Mouse (Mus musculus) CH12.LX (cell line): ENCODE results near the gene Snrpd3. TPM values are rescaled to one million over a fixed set of nuclear protein-coding genes. Genes with fewer than 3 reads are reported as not detected.

Experiments
- DNase-seq: peaks from one replicate; pipeline ENCODE4 v3.0.0-alpha.2; 2013; ENCODE audit errors: extremely low read depth
- H3K27ac ChIP-seq: 2 replicates; pipeline ENCODE4 v1.5.1; 2012; ENCODE audit warnings: low read depth, mild to moderate bottlenecking, control low read depth, moderate library complexity; ENCODE audit not compliant: insufficient read depth
- H3K27me3 ChIP-seq: replicated peaks from 2 replicates; pipeline ENCODE3; 2012; ENCODE audit warnings: inconsistent platforms
- H3K36me3 ChIP-seq, 2 experiments: replicated peaks in 1 of 2; 2 replicates each; pipeline versions ENCODE3 to v1.6.1; 2012; ENCODE audit warnings: inconsistent platforms in 1 of 2, low read length in 1 of 2, mild to moderate bottlenecking in 1 of 2, mixed read lengths in 1 of 2, moderate library complexity in 1 of 2; ENCODE audit not compliant: control insufficient read depth in 1 of 2, insufficient read depth in 1 of 2
- H3K4me1 ChIP-seq, 2 experiments: 2 replicates each; pipeline ENCODE4 v1.6.1; 2012; ENCODE audit warnings: inconsistent platforms in 1 of 2, moderate library complexity in 1 of 2; ENCODE audit not compliant: insufficient read depth in 2 of 2, control insufficient read depth in 1 of 2
- H3K4me2 ChIP-seq: 2 replicates; pipeline ENCODE4 v1.6.1; 2012; ENCODE audit warnings: low read depth, mild to moderate bottlenecking, control low read depth; ENCODE audit not compliant: poor library complexity, insufficient read depth, severe bottlenecking
- H3K4me3 ChIP-seq, 3 experiments: fragments of 150-350 bp in 1 of 3; sonication (generic) in 1 of 3; replicated peaks in 1 of 3; 2 replicates each; pipeline versions ENCODE3 to v1.5.1; 2011 to 2012; ENCODE audit warnings: low read depth in 2 of 3, low read length in 2 of 3, mild to moderate bottlenecking in 2 of 3, moderate library complexity in 2 of 3, control low read depth in 1 of 3, improper control_type of control experiment in 1 of 3, inconsistent platforms in 1 of 3, mixed read lengths in 1 of 3; ENCODE audit not compliant: poor library complexity in 1 of 3
- H3K79me2 ChIP-seq: replicated peaks from 2 replicates; pipeline ENCODE4 v1.6.1; 2012; ENCODE audit warnings: mild to moderate bottlenecking, moderate library complexity; ENCODE audit not compliant: control insufficient read depth, poor library complexity, insufficient read depth, severe bottlenecking; ENCODE audit errors: extremely low read depth
- H3K9ac ChIP-seq: 2 replicates; pipeline ENCODE4 v1.6.1; 2012; ENCODE audit warnings: low read depth, mild to moderate bottlenecking, control low read depth, moderate library complexity; ENCODE audit not compliant: insufficient read depth
- H3K9me3 ChIP-seq: replicated peaks from 2 replicates; pipeline ENCODE3; 2012; ENCODE audit warnings: low read length, inconsistent platforms, mixed read lengths
- BHLHE40 ChIP-seq: IDR thresholded peaks from 2 replicates; pipeline ENCODE4 v1.6.1; 2011; ENCODE audit warnings: mild to moderate bottlenecking, low read depth, low read length, improper control_type of control experiment
- CHD1 ChIP-seq: IDR thresholded peaks from 2 replicates; pipeline ENCODE4 v1.6.1; 2012; ENCODE audit warnings: low read depth, low read length, improper control_type of control experiment, inconsistent platforms
- CHD2 ChIP-seq: IDR thresholded peaks from 2 replicates; pipeline ENCODE4 v1.6.1; 2011; ENCODE audit warnings: low read length, improper control_type of control experiment
- ELF1 ChIP-seq: IDR thresholded peaks from 2 replicates; pipeline ENCODE4 v1.6.1; 2014; ENCODE audit warnings: low read depth, mild to moderate bottlenecking, inconsistent platforms, low read length, improper control_type of control experiment
- ETS1 ChIP-seq: conservative IDR thresholded peaks from 2 replicates; pipeline ENCODE4 v1.6.1; 2012; ENCODE audit warnings: low read depth, mild to moderate bottlenecking, inconsistent platforms, low read length, improper control_type of control experiment, moderate library complexity
- GABPA ChIP-seq: IDR thresholded peaks from 2 replicates; pipeline ENCODE4 v1.6.1; 2012; ENCODE audit warnings: low read depth, low read length, improper control_type of control experiment, inconsistent platforms; ENCODE audit not compliant: insufficient replicate concordance
- IRF4 ChIP-seq: IDR thresholded peaks from 2 replicates; pipeline ENCODE4 v1.6.1; 2014; ENCODE audit warnings: low read depth, mild to moderate bottlenecking, inconsistent platforms, low read length, improper control_type of control experiment
- JUN ChIP-seq: IDR thresholded peaks from 2 replicates; pipeline ENCODE4 v1.6.1; 2011; ENCODE audit warnings: low read depth, mild to moderate bottlenecking, low read length, improper control_type of control experiment, moderate library complexity; ENCODE audit not compliant: insufficient read depth
- KAT2A ChIP-seq: IDR thresholded peaks from 2 replicates; pipeline ENCODE4 v1.6.1; 2012; ENCODE audit warnings: low read length, improper control_type of control experiment, inconsistent platforms; ENCODE audit not compliant: insufficient replicate concordance
- MAFK ChIP-seq: IDR thresholded peaks from 2 replicates; pipeline ENCODE4 v1.6.1; 2011; ENCODE audit warnings: low read length, improper control_type of control experiment; ENCODE audit not compliant: insufficient replicate concordance
- MAZ ChIP-seq: IDR thresholded peaks from 2 replicates; pipeline ENCODE4 v1.6.1; 2012; ENCODE audit warnings: low read depth, mild to moderate bottlenecking, inconsistent platforms, low read length, improper control_type of control experiment, moderate library complexity
- MEF2A ChIP-seq: IDR thresholded peaks from 2 replicates; pipeline ENCODE4 v1.6.1; 2014; ENCODE audit warnings: low read depth, mild to moderate bottlenecking, inconsistent platforms, low read length, improper control_type of control experiment, borderline replicate concordance
- NELFE ChIP-seq: IDR thresholded peaks from 2 replicates; pipeline ENCODE4 v1.6.1; 2011; ENCODE audit warnings: low read depth, low read length, improper control_type of control experiment
- NRF1 ChIP-seq: IDR thresholded peaks from 2 replicates; pipeline ENCODE4 v1.6.1; 2014; ENCODE audit warnings: low read depth, mild to moderate bottlenecking, inconsistent platforms, low read length, improper control_type of control experiment, moderate library complexity
- POLR2A ChIP-seq: IDR thresholded peaks from 2 replicates; pipeline ENCODE4 v1.6.1; 2011; ENCODE audit warnings: low read depth, mild to moderate bottlenecking, improper control_type of control experiment, low read length
- POLR2AphosphoS2 ChIP-seq: IDR thresholded peaks from 2 replicates; pipeline ENCODE4 v1.6.1; 2011; ENCODE audit warnings: low read depth, low read length, improper control_type of control experiment
- RAD21 ChIP-seq: IDR thresholded peaks from 2 replicates; pipeline ENCODE4 v1.6.1; 2011; ENCODE audit warnings: low read depth, mild to moderate bottlenecking, low read length, improper control_type of control experiment, moderate library complexity
- RCOR1 ChIP-seq: conservative IDR thresholded peaks from 2 replicates; pipeline ENCODE4 v1.6.1; 2012; ENCODE audit warnings: low read depth, mild to moderate bottlenecking, inconsistent platforms, low read length, improper control_type of control experiment
- SIN3A ChIP-seq: IDR thresholded peaks from 2 replicates; pipeline ENCODE4 v1.6.1; 2012; ENCODE audit warnings: low read length, improper control_type of control experiment, inconsistent platforms
- SMC3 ChIP-seq: IDR thresholded peaks from 2 replicates; pipeline ENCODE4 v1.6.1; 2011; ENCODE audit warnings: low read depth, low read length, improper control_type of control experiment
- TBP ChIP-seq: conservative IDR thresholded peaks from 2 replicates; pipeline ENCODE4 v1.6.1; 2011; ENCODE audit warnings: low read depth, low read length, improper control_type of control experiment
- TCF12 ChIP-seq: IDR thresholded peaks from 2 replicates; pipeline ENCODE4 v1.6.1; 2014; ENCODE audit warnings: low read depth, mild to moderate bottlenecking, inconsistent platforms, low read length, improper control_type of control experiment
- UBTF ChIP-seq: IDR thresholded peaks from 2 replicates; pipeline ENCODE4 v1.6.1; 2012; ENCODE audit warnings: low read depth, mild to moderate bottlenecking, inconsistent platforms, low read length, improper control_type of control experiment, moderate library complexity
- USF1 ChIP-seq: IDR thresholded peaks from 2 replicates; pipeline ENCODE4 v1.6.1; 2014; ENCODE audit warnings: low read depth, mild to moderate bottlenecking, inconsistent platforms, low read length, improper control_type of control experiment
- USF2 ChIP-seq: conservative IDR thresholded peaks from 2 replicates; pipeline ENCODE4 v1.6.1; 2011; ENCODE audit warnings: low read depth, low read length, improper control_type of control experiment
- ZC3H11A ChIP-seq: IDR thresholded peaks from 2 replicates; pipeline ENCODE4 v1.6.1; 2012; ENCODE audit warnings: low read depth, mild to moderate bottlenecking, inconsistent platforms, low read length, improper control_type of control experiment
- ZMIZ1 ChIP-seq: IDR thresholded peaks from 2 replicates; pipeline ENCODE4 v1.6.1; 2012; ENCODE audit warnings: low read depth, mild to moderate bottlenecking, inconsistent platforms, low read length, improper control_type of control experiment
- ZNF384 ChIP-seq: IDR thresholded peaks from 2 replicates; pipeline ENCODE4 v1.6.1; 2012; ENCODE audit warnings: low read depth, low read length, improper control_type of control experiment, inconsistent platforms
- dilution Hi-C: fragments of 300-500 bp; cut with MboI; formaldehyde crosslinking; loops from 2 replicates; pipeline ENCODE4 v1.14.3; 2020; ENCODE audit warnings: low sequenced_read_pairs; ENCODE audit not compliant: extremely low pct_unique_long_range_greater_than_20kb, extremely low pct_ligation_motif_present
- in situ Hi-C: fragments of 300-500 bp; cut with MboI; formaldehyde crosslinking; loops from 3 replicates; pipeline ENCODE4 v1.14.3; 2019; ENCODE audit warnings: low sequenced_read_pairs, low pct_ligation_motif_present, low pct_unique_long_range_greater_than_20kb, mixed read lengths
- polyA plus RNA-seq: library from polyadenylated mRNA; unstranded; fragments of >175 nt; gene quantifications from 2 replicates; pipeline ENCODE4 v1.2.1, GENCODE M21; 2012; ENCODE audit warnings: low read depth; ENCODE audit not compliant: insufficient read length
- total RNA-seq, 2 experiments: library from RNA; depleted of rRNA; stranded (reverse); fragments of 300-350 nt in 1 of 2; fragments of >200 nt in 1 of 2; gene quantifications; 2 replicates each; pipeline ENCODE4 v1.2.3; 2012 to 2014

Snrpd3 gene
- total and polyA plus RNA-seq, 3 experiments, result 57.8 to 554 (median 101) TPM

DNA sequence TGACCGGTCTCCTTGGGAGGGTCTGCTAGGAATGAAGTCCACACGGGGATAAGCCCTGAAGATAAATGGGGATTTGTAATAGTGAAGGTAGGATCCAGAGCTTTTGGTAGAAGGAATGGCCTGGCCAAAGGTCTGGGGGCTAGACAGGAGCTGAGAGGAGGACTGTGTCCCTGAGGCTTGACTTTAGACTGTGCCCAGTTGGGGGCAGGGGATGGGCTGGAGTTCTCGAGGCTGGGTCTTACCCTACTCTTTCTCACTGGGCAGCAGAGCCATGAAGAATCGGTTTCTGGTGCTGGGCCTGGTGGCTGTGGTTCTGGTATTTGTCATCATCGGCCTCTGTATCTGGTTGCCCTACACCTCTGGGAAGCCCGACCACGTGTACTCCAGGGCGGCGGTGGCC is 56.6 kb downstream of the Snrpd3 start:
- Histone ChIP-seq H3K4me3 (no peak overlapping the region), H3K4me2 (no peak overlapping the region), H3K9ac (no peak overlapping the region), H3K27ac (no peak overlapping the region), H3K27me3 (no peaks in the 10 kb centered on the region), H3K9me3 (no peaks in the 10 kb centered on the region), H3K36me3 (no peaks in the 10 kb centered on the region), H3K4me1 (peaks cover 14 to 35% of the 10 kb centered on the region in 2 experiments), H3K79me2 (no peaks in the 10 kb centered on the region)
- DNase-seq, result no peak
- in situ Hi-C loops (no loop called here), dilution Hi-C loops (no loop called here)
- no peak for TF ChIP-seq MAZ
- TF ChIP-seq MEF2A, result no peak
- TF ChIP-seq POLR2A, result no peak
- TF ChIP-seq RAD21, result no peak
- TF ChIP-seq NRF1, result no peak
- no peak for TF ChIP-seq ETS1
- no peak for TF ChIP-seq ZC3H11A
- TF ChIP-seq BHLHE40, result no peak
- no peak for TF ChIP-seq GABPA
- no peak for TF ChIP-seq SMC3
- no peak for TF ChIP-seq KAT2A
- TF ChIP-seq CHD1, result no peak
- TF ChIP-seq POLR2AphosphoS2, result no peak
- TF ChIP-seq JUN, result no peak
- no peak for TF ChIP-seq SIN3A
- TF ChIP-seq IRF4, result no peak
- TF ChIP-seq NELFE, result no peak
- no peak for TF ChIP-seq ELF1
- no peak for TF ChIP-seq USF1

GRCm38 (mm10) chr10:75579129-75579528 is 61.8 kb downstream of the Snrpd3 start:
- Histone ChIP-seq H3K36me3 (peaks cover 0 to 3% of the 10 kb centered on the region in 2 experiments), H3K4me1 (peaks cover 4 to 6% of the 10 kb centered on the region in 2 experiments; a peak in 3 of 4 replicates), H3K9ac (no peak overlapping the region), H3K27ac (no peak overlapping the region), H3K4me3 (no peak overlapping the region), H3K27me3 (peaks cover 4% of the 10 kb centered on the region), H3K79me2 (no peaks in the 10 kb centered on the region), H3K9me3 (no peaks in the 10 kb centered on the region), H3K4me2 (no peak overlapping the region)
- TF ChIP-seq NELFE, result no peak
- TF ChIP-seq POLR2A, result no peak
- TF ChIP-seq GABPA, result no peak
- no peak for TF ChIP-seq ZNF384
- TF ChIP-seq MAZ, result no peak
- TF ChIP-seq USF1, result no peak
- no peak for TF ChIP-seq RCOR1
- no peak for TF ChIP-seq RAD21
- no peak for TF ChIP-seq POLR2AphosphoS2
- TF ChIP-seq UBTF, result no peak
- TF ChIP-seq USF2, result no peak
- no peak for TF ChIP-seq TCF12
- TF ChIP-seq CHD2, result no peak
- no peak for TF ChIP-seq TBP
- TF ChIP-seq ZMIZ1, result no peak
- TF ChIP-seq SIN3A, result no peak
- TF ChIP-seq MAFK, result no peak
- TF ChIP-seq IRF4, result no peak
- DNase-seq, result no peak
- in situ Hi-C loops (loop anchor here (25.0 kb wide), 1 partner anchor 383 kb away; the partner anchor contains the start of gene Gm5134), dilution Hi-C loops (no loop called here)
